In genomic region chr6:72748421-72748820, GRCm38 (mm10) we compare ENCODE assay signal across 13 mouse cellular contexts. TPM values are rescaled to one million over a fixed set of nuclear protein-coding genes. Genes with fewer than 3 reads are reported as not detected.
DNase-seq lines count a peak whose midpoint lies in the region; ATAC-seq lines count a peak whose summit lies in the region.
"Had no signal": no experiment of that assay in that cellular context is flagged by ENCODE, and none has a peak within 500 bp of the region (broad histone marks: within the 10 kb centered on the region; RNA-seq: fewer than 3 reads in every experiment).

No protein-coding gene starts in this region.

- no peak overlapping the region for H3K4me3 ChIP-seq in heart, embryonic 11.5 days (ENCODE audit: low read depth, low read length)
- no peak overlapping the region for H3K4me3 ChIP-seq in lung, embryonic 16.5 days (ENCODE audit: low read length)
- H3K4me3 ChIP-seq in embryonic facial prominence, embryonic 12.5 days: no peak overlapping the region
- H3K4me3 ChIP-seq: forebrain, embryonic 12.5 days had no signal

- H3K9ac ChIP-seq in heart, embryonic 11.5 days (ENCODE audit: low read depth, low read length): no peak overlapping the region
- peak overlapping the region; percentile 6 for H3K9ac ChIP-seq in lung, embryonic 16.5 days (ENCODE audit: low read length)
- no peak overlapping the region for H3K9ac ChIP-seq in embryonic facial prominence, embryonic 12.5 days
- H3K9ac ChIP-seq: forebrain, embryonic 12.5 days had no signal

- peaks cover 22% of the 10 kb centered on the region for H3K4me1 ChIP-seq in heart, embryonic 11.5 days (ENCODE audit: control insufficient read depth, insufficient read depth, low read length)
- H3K4me1 ChIP-seq in lung, embryonic 16.5 days (replicated peaks; ENCODE audit: control insufficient read depth, insufficient read depth, low read length): peaks cover 50% of the 10 kb centered on the region
- peaks cover 65% of the 10 kb centered on the region for H3K4me1 ChIP-seq in embryonic facial prominence, embryonic 12.5 days

- intact Hi-C loops in heart, postnatal 14 days (cut with DNase I): loop anchor here (5.0 kb wide), 1 partner anchor 39 kb away; the partner anchor contains the start of gene Tcf7l1
- intact Hi-C loops in gastrocnemius, postnatal 36 days (cut with DNase I): no loop called here

- ATAC-seq in heart, embryonic 11.5 days (replicated peaks; ENCODE audit: insufficient number of reproducible peaks, low FRiP score, low TSS enrichment): 0 out of 2 replicates have a peak, but pooled peaks have one; percentile 21
- peak; percentile 51 for ATAC-seq in lung, embryonic 16.5 days (ENCODE audit: low read depth)
- ATAC-seq in embryonic facial prominence, embryonic 12.5 days (ENCODE audit: insufficient number of reproducible peaks, insufficient read depth, low FRiP score, low TSS enrichment): no peak
- ATAC-seq: CD4-positive, CD25-positive, alpha-beta regulatory T cell, adult 4 months had no signal

- no peak for DNase-seq in heart, postnatal 14 days
- no peak for DNase-seq in lung, postnatal 14 days
- peak; percentile 33 for DNase-seq in skeletal muscle tissue, adult 2 months (ENCODE audit: low read depth, low spot score)
- no peak for DNase-seq in gastrocnemius, postnatal 36 days
- no peak for DNase-seq in cerebellum, postnatal 14 days
- DNase-seq: cerebellum, adult 11 months; right cerebral cortex, postnatal 25 days; thymus, adult 18-20 months had no signal

- H3K27ac ChIP-seq in heart, embryonic 11.5 days (ENCODE audit: low read depth, low read length): 0 out of 2 replicates have a peak overlapping the region, but pooled peaks have one; percentile 46
- H3K27ac ChIP-seq in lung, embryonic 16.5 days (ENCODE audit: low read length): peak overlapping the region; percentile 76
- H3K27ac ChIP-seq in embryonic facial prominence, embryonic 12.5 days: peak overlapping the region; percentile 64
- H3K27ac ChIP-seq: forebrain, embryonic 12.5 days had no signal

- no peaks in the 10 kb centered on the region for H3K36me3 ChIP-seq in heart, embryonic 11.5 days (ENCODE audit: control insufficient read depth, insufficient read depth, low read length)
- no peaks in the 10 kb centered on the region for H3K36me3 ChIP-seq in lung, embryonic 16.5 days (ENCODE audit: control insufficient read depth, insufficient read depth, low read length)
- H3K36me3 ChIP-seq in embryonic facial prominence, embryonic 12.5 days: no peaks in the 10 kb centered on the region
- H3K36me3 ChIP-seq: forebrain, embryonic 12.5 days had no signal

- H3K4me2 ChIP-seq in heart, embryonic 11.5 days: 0 out of 2 replicates have a peak overlapping the region, but pooled peaks have one; percentile 5
- peak overlapping the region; percentile 19; the same call in 1 of the 2 replicates for H3K4me2 ChIP-seq in lung, embryonic 16.5 days (ENCODE audit: low read depth, low read length)
- H3K4me2 ChIP-seq in embryonic facial prominence, embryonic 12.5 days (replicated peaks): peak overlapping the region; percentile 16; the same call in 1 of the 2 replicates
- H3K4me2 ChIP-seq: forebrain, embryonic 12.5 days had no signal

- H3K9me3 ChIP-seq in heart, embryonic 11.5 days (replicated peaks; ENCODE audit: control insufficient read depth, low read length): no peaks in the 10 kb centered on the region
- no peaks in the 10 kb centered on the region for H3K9me3 ChIP-seq in lung, embryonic 16.5 days (ENCODE audit: control insufficient read depth, low read length)
- H3K9me3 ChIP-seq in embryonic facial prominence, embryonic 12.5 days: no peaks in the 10 kb centered on the region
- H3K9me3 ChIP-seq: forebrain, embryonic 12.5 days had no signal

- 5% methylated on average over 2 of the region's 2 CpGs for WGBS in heart, embryonic 11.5 days (ENCODE audit: insufficient replicate concordance)
- 3% methylated on average over 2 of the region's 2 CpGs for WGBS in lung, embryonic 16.5 days
- WGBS in embryonic facial prominence, embryonic 12.5 days: 1% methylated on average over 2 of the region's 2 CpGs

- no peaks in the 10 kb centered on the region for H3K27me3 ChIP-seq in heart, embryonic 11.5 days (ENCODE audit: control insufficient read depth, insufficient read depth, low read length)
- no peaks in the 10 kb centered on the region for H3K27me3 ChIP-seq in lung, embryonic 16.5 days (ENCODE audit: control insufficient read depth, insufficient read depth, low read depth, low read length)
- H3K27me3 ChIP-seq in embryonic facial prominence, embryonic 12.5 days: no peaks in the 10 kb centered on the region
- H3K27me3 ChIP-seq: forebrain, embryonic 12.5 days had no signal

RNA-seq across cellular contexts. Expression of gene Tcf7l1, which starts 40.6 kb away (rescaled TPM):
- polyA plus RNA-seq in heart, embryonic 11.5 days (2014; fragmentation: Nextera tagmentation; extraction: Ambion mirVana): 15.6 and 15.7 TPM in 2 replicates
- total RNA-seq in heart, postnatal 14 days (2021): 10 to 100 TPM; 15.0 to 17.8 TPM
- 29.2 and 31.9 TPM in 2 replicates for polyA plus RNA-seq in lung, embryonic 16.5 days (2015; fragmentation: Nextera tagmentation; extraction: Ambion mirVana)
- polyA plus RNA-seq in embryonic facial prominence, embryonic 12.5 days (2016; fragmentation: Nextera tagmentation; extraction: Ambion mirVana): 50.2 and 53.1 TPM in 2 replicates
- total RNA-seq in gastrocnemius, postnatal 36 days (2021): 1 to 10 TPM; 4.0 to 5.7 TPM
